Mouse (Mus musculus) gastrocnemius, adult 2 months (tissue): ENCODE results near the gene Dact2. TPM values are rescaled to one million over a fixed set of nuclear protein-coding genes. Genes with fewer than 3 reads are reported as not detected.
A peak's percentile ranks its signal among the peaks of the same experiment; 100 is the strongest.

Experiments used
- DNase-seq: peaks from one replicate; pipeline ENCODE4 v3.0.0; 2022
- H3K27ac ChIP-seq: fragments of 200-600 bp; 2 replicates; pipeline ENCODE4 v1.8.1; 2022; ENCODE audit warnings: mild to moderate bottlenecking
- H3K4me3 ChIP-seq: fragments of 200-600 bp; 2 replicates; pipeline ENCODE4 v1.8.1; 2022; ENCODE audit warnings: mild to moderate bottlenecking, moderate library complexity
- CTCF ChIP-seq: fragments of 200-600 bp; IDR thresholded peaks from 2 replicates; pipeline ENCODE4 v1.8.1; 2022; ENCODE audit warnings: antibody characterized with exemption, mild to moderate bottlenecking, moderate library complexity
- intact Hi-C: fragments of 180-260 bp; cut with DNase I; formaldehyde crosslinking; loops from one replicate; pipeline ENCODE4 v1.15.1; 2025
- long read RNA-seq, 2 experiments: library from polyadenylated mRNA; stranded (forward); transcript quantifications; one replicate each; pipeline ENCODE4 v2.0.0; 2021
- total RNA-seq, 2 experiments: library from RNA; stranded (reverse); gene quantifications; 2 replicates each; pipeline ENCODE4 v1.2.3; 2021

The Dact2 gene
- total RNA-seq: 1 to 10 TPM; 2.3 to 2.7 TPM
- long read RNA-seq, experiment 1, partial matches to known transcripts: 0 of 2 reads
- long read RNA-seq, experiment 1, other reads (novel, unspliced or antisense): 0 of 2 reads
- long read RNA-seq, experiment 2: 0 reads

GRCm38 (mm10) chr17:14204061-14204460 is at the start of gene Dact2:
Gene Dact2, minus strand, starts transcription at chr17:14204304.
- H3K27ac ChIP-seq: peak within 1 kb of the TSS; percentile 72
- H3K4me3 ChIP-seq: peak within 1 kb of the TSS; percentile 74
- no peak; the same call in 1 of the 2 replicates for TF ChIP-seq CTCF
- intact Hi-C loops: loop anchor here (10.0 kb wide), 1 partner anchor 369 kb away; no protein-coding TSS in a partner anchor
- DNase-seq: no peak

- Histone ChIP-seq H3K4me3 (no peak overlapping the region), H3K27ac (peak overlapping the region; percentile 28; the same call in 1 of the 2 replicates)
- peak; percentile 66 for DNase-seq
- intact Hi-C loops: no loop called here
- TF ChIP-seq CTCF: no peak
Measured at GRCm38 (mm10) chr17:14252456-14252855, 48.4 kb upstream of the Dact2 start.

- intact Hi-C loops: no loop called here
- DNase-seq: peak; percentile 30
- Histone ChIP-seq H3K27ac (0 out of 2 replicates have a peak overlapping the region, but pooled peaks have one; percentile 17), H3K4me3 (no peak overlapping the region)
- no peak for TF ChIP-seq CTCF
Measured at GRCm38 (mm10) chr17:14250401-14250800, 46.3 kb upstream of the Dact2 start.

GRCm38 (mm10) chr17:14249595-14249994 is 45.5 kb upstream of the Dact2 start:
- TF ChIP-seq CTCF: no peak
- intact Hi-C loops: loop anchor here (10.0 kb wide), 1 partner anchor 125 kb away; no protein-coding TSS in a partner anchor
- DNase-seq: peak; percentile 50
- H3K27ac ChIP-seq: no peak overlapping the region
- H3K4me3 ChIP-seq: no peak overlapping the region

GRCm38 (mm10) chr17:14247931-14248330 is 43.8 kb upstream of the Dact2 start:
- Histone ChIP-seq H3K4me3 (no peak overlapping the region), H3K27ac (no peak overlapping the region)
- DNase-seq: no peak
- TF ChIP-seq CTCF: no peak
- intact Hi-C loops: loop anchor here (10.0 kb wide), 1 partner anchor 127 kb away; no protein-coding TSS in a partner anchor

- TF ChIP-seq CTCF: no peak
- intact Hi-C loops: loop anchor here (10.0 kb wide), 1 partner anchor 129 kb away; no protein-coding TSS in a partner anchor
- Histone ChIP-seq H3K4me3 (no peak overlapping the region), H3K27ac (no peak overlapping the region)
- DNase-seq: no peak
Measured at GRCm38 (mm10) chr17:14246266-14246665, 42.2 kb upstream of the Dact2 start.

- Histone ChIP-seq H3K27ac (peak overlapping the region; percentile 72), H3K4me3 (peak overlapping the region; percentile 30)
- no peak for TF ChIP-seq CTCF
- peak; percentile 92 for DNase-seq
- intact Hi-C loops: loop anchor here (5.0 to 10.0 kb wide), 2 partner anchors 38 to 130 kb away; no protein-coding TSS in a partner anchor
Measured at GRCm38 (mm10) chr17:14244195-14244965, 40.3 kb upstream of the Dact2 start.

- Histone ChIP-seq H3K27ac (no peak overlapping the region), H3K4me3 (no peak overlapping the region)
- no peak for DNase-seq
- intact Hi-C loops: loop anchor here (5.0 to 10.0 kb wide), 2 partner anchors 40 to 132 kb away; no protein-coding TSS in a partner anchor
- TF ChIP-seq CTCF: no peak
Measured at GRCm38 (mm10) chr17:14242634-14243033, 38.5 kb upstream of the Dact2 start.

- intact Hi-C loops: loop anchor here (5.0 to 10.0 kb wide), 3 partner anchors 42 to 665 kb away; no protein-coding TSS in a partner anchor
- Histone ChIP-seq H3K27ac (no peak overlapping the region), H3K4me3 (no peak overlapping the region)
- no peak for TF ChIP-seq CTCF
- no peak for DNase-seq
Measured at GRCm38 (mm10) chr17:14239960-14240359, 35.9 kb upstream of the Dact2 start.

- intact Hi-C loops: loop anchor here (10.0 kb wide), 1 partner anchor 668 kb away; no protein-coding TSS in a partner anchor
- no peak for DNase-seq
- Histone ChIP-seq H3K27ac (no peak overlapping the region), H3K4me3 (no peak overlapping the region)
- no peak for TF ChIP-seq CTCF
Measured at GRCm38 (mm10) chr17:14237134-14237533, 33.0 kb upstream of the Dact2 start.

GRCm38 (mm10) chr17:14234774-14235389 is 30.8 kb upstream of the Dact2 start:
- DNase-seq: no peak
- no peak for TF ChIP-seq CTCF
- Histone ChIP-seq H3K4me3 (no peak overlapping the region), H3K27ac (no peak overlapping the region)
- intact Hi-C loops: loop anchor here (10.0 kb wide), 1 partner anchor 670 kb away; no protein-coding TSS in a partner anchor

GRCm38 (mm10) chr17:14233658-14234057 is 29.6 kb upstream of the Dact2 start:
- no peak overlapping the region for H3K27ac ChIP-seq
- peak; percentile 34 for TF ChIP-seq CTCF
- H3K4me3 ChIP-seq: no peak overlapping the region
- intact Hi-C loops: loop anchor here (10.0 kb wide), 1 partner anchor 671 kb away; no protein-coding TSS in a partner anchor
- no peak for DNase-seq

GRCm38 (mm10) chr17:14232629-14233028 is 28.5 kb upstream of the Dact2 start:
- intact Hi-C loops: loop anchor here (1.0 to 10.0 kb wide), 4 partner anchors 56 to 672 kb away; no protein-coding TSS in a partner anchor
- peak; percentile 82 for TF ChIP-seq CTCF

More at GRCm38 (mm10) chr17:14232629-14233028, 28.5 kb upstream of the Dact2 start:
- no peak overlapping the region for H3K4me3 ChIP-seq
- peak; percentile 85 for DNase-seq
- no peak overlapping the region for H3K27ac ChIP-seq
